Mouse (Mus musculus) MEL (cell line): ENCODE results near the gene Srarp. TPM values are rescaled to one million over a fixed set of nuclear protein-coding genes. Genes with fewer than 3 reads are reported as not detected.
A peak's percentile ranks its signal among the peaks of the same experiment; 100 is the strongest.

ENCODE experiments used
- DNase-seq: peaks from one replicate; pipeline ENCODE4 v3.0.0; 2011; ENCODE audit warnings: low read depth, low spot score
- H3K27ac ChIP-seq: 2 replicates; pipeline ENCODE4 v1.5.1; 2012; ENCODE audit warnings: low read depth, mild to moderate bottlenecking, control low read depth, low read length, moderate library complexity; ENCODE audit not compliant: control insufficient read depth
- H3K27me3 ChIP-seq, 2 experiments: fragments of 150-350 bp in 1 of 2; sonication (generic) in 1 of 2; 2 replicates each; pipeline ENCODE4 v1.6.1; 2012; ENCODE audit warnings: low read length in 2 of 2, mild to moderate bottlenecking in 2 of 2, improper control_type of control experiment in 1 of 2, moderate library complexity in 1 of 2; ENCODE audit not compliant: insufficient read depth in 2 of 2, control insufficient read depth in 1 of 2
- H3K36me3 ChIP-seq, 2 experiments: 2 replicates each; pipeline ENCODE4 v1.6.1; 2012 to 2014; ENCODE audit warnings: low read length in 2 of 2, improper control_type of control experiment in 1 of 2, inconsistent platforms in 1 of 2, mild to moderate bottlenecking in 1 of 2; ENCODE audit not compliant: insufficient read depth in 2 of 2, control insufficient read depth in 1 of 2
- H3K4me1 ChIP-seq, 2 experiments: fragments of 150-350 bp in 1 of 2; sonication (generic) in 1 of 2; 2 replicates each; pipeline ENCODE4 v1.6.1; 2012; ENCODE audit warnings: low read length in 2 of 2, improper control_type of control experiment in 1 of 2, mild to moderate bottlenecking in 1 of 2; ENCODE audit not compliant: insufficient read depth in 2 of 2, control insufficient read depth in 1 of 2
- H3K4me3 ChIP-seq, 2 experiments: fragments of 150-350 bp in 1 of 2; sonication (generic) in 1 of 2; 2 replicates each; pipeline ENCODE4 v1.5.1; 2012; ENCODE audit warnings: low read depth in 2 of 2, low read length in 2 of 2, mild to moderate bottlenecking in 2 of 2, moderate library complexity in 2 of 2, control low read depth in 1 of 2, improper control_type of control experiment in 1 of 2; ENCODE audit not compliant: control insufficient read depth in 1 of 2, insufficient read depth in 1 of 2
- H3K79me2 ChIP-seq: 2 replicates; pipeline ENCODE4 v1.6.1; 2012; ENCODE audit warnings: mild to moderate bottlenecking, low read length, moderate library complexity; ENCODE audit not compliant: control insufficient read depth, poor library complexity, insufficient read depth
- H3K9ac ChIP-seq: 2 replicates; pipeline ENCODE4 v1.6.1; 2012; ENCODE audit warnings: low read depth, mild to moderate bottlenecking, control low read depth, low read length, moderate library complexity; ENCODE audit not compliant: control insufficient read depth, poor library complexity, severe bottlenecking
- H3K9me3 ChIP-seq: fragments of 150-350 bp; sonication (generic); replicated peaks from 2 replicates; pipeline ENCODE4 v1.6.1; 2012; ENCODE audit warnings: mild to moderate bottlenecking, low read length, improper control_type of control experiment, moderate library complexity; ENCODE audit not compliant: insufficient read depth
- CHD2 ChIP-seq: IDR thresholded peaks from 2 replicates; pipeline ENCODE4 v1.6.1; 2011; ENCODE audit warnings: low read length, improper control_type of control experiment
- CTCF ChIP-seq, 3 experiments: IDR thresholded peaks in 2 of 3; conservative IDR thresholded peaks in 1 of 3; 2 replicates each; pipeline ENCODE4 v1.5.1; 2011 to 2012; ENCODE audit warnings: low read length in 3 of 3, low read depth in 2 of 3, mild to moderate bottlenecking in 2 of 3, improper control_type of control experiment in 1 of 3, inconsistent platforms in 1 of 3, mixed read lengths in 1 of 3, moderate library complexity in 1 of 3; ENCODE audit not compliant: control insufficient read depth in 1 of 3, insufficient read depth in 1 of 3, poor library complexity in 1 of 3, severe bottlenecking in 1 of 3
- EP300 ChIP-seq, 2 experiments: IDR thresholded peaks; 2 replicates each; pipeline ENCODE4 v1.6.1; 2011; ENCODE audit warnings: improper control_type of control experiment in 2 of 2, low read length in 2 of 2, low read depth in 1 of 2, mild to moderate bottlenecking in 1 of 2
- GABPA ChIP-seq: IDR thresholded peaks from 2 replicates; pipeline ENCODE4 v1.6.1; 2012; ENCODE audit warnings: low read depth, mild to moderate bottlenecking, inconsistent platforms, low read length, improper control_type of control experiment, moderate library complexity
- HCFC1 ChIP-seq: IDR thresholded peaks from 2 replicates; pipeline ENCODE4 v1.6.1; 2012; ENCODE audit warnings: low read depth, mild to moderate bottlenecking, inconsistent platforms, low read length, improper control_type of control experiment, moderate library complexity
- JUND ChIP-seq: IDR thresholded peaks from 2 replicates; pipeline ENCODE4 v1.6.1; 2011; ENCODE audit warnings: low read depth, mild to moderate bottlenecking, improper control_type of control experiment, low read length
- MAFK ChIP-seq: IDR thresholded peaks from 2 replicates; pipeline ENCODE4 v1.6.1; 2011; ENCODE audit warnings: low read depth, mild to moderate bottlenecking, low read length, improper control_type of control experiment, borderline replicate concordance
- MAX ChIP-seq: IDR thresholded peaks from 2 replicates; pipeline ENCODE4 v1.6.1; 2011; ENCODE audit warnings: low read length, improper control_type of control experiment
- MAZ ChIP-seq: IDR thresholded peaks from 2 replicates; pipeline ENCODE4 v1.6.1; 2012; ENCODE audit warnings: low read depth, mild to moderate bottlenecking, inconsistent platforms, low read length, improper control_type of control experiment
- MEF2A ChIP-seq: IDR thresholded peaks from 2 replicates; pipeline ENCODE4 v1.6.1; 2014; ENCODE audit warnings: low read depth, mild to moderate bottlenecking, inconsistent platforms, low read length, improper control_type of control experiment; ENCODE audit not compliant: poor library complexity, insufficient replicate concordance, severe bottlenecking; ENCODE audit errors: extremely low read depth
- MYC ChIP-seq: IDR thresholded peaks from 2 replicates; pipeline ENCODE4 v1.6.1; 2011; ENCODE audit warnings: low read depth, mild to moderate bottlenecking, low read length, improper control_type of control experiment, moderate library complexity
- NELFE ChIP-seq: IDR thresholded peaks from 2 replicates; pipeline ENCODE4 v1.6.1; 2011; ENCODE audit warnings: low read depth, low read length, improper control_type of control experiment
- RAD21 ChIP-seq: IDR thresholded peaks from 2 replicates; pipeline ENCODE4 v1.6.1; 2011; ENCODE audit warnings: mild to moderate bottlenecking, low read depth, low read length, improper control_type of control experiment
- RCOR1 ChIP-seq: IDR thresholded peaks from 2 replicates; pipeline ENCODE4 v1.6.1; 2012; ENCODE audit warnings: low read depth, mild to moderate bottlenecking, inconsistent platforms, low read length, improper control_type of control experiment
- SIN3A ChIP-seq: IDR thresholded peaks from 2 replicates; pipeline ENCODE4 v1.6.1; 2012; ENCODE audit warnings: low read length, improper control_type of control experiment, inconsistent platforms
- SMC3 ChIP-seq: IDR thresholded peaks from 2 replicates; pipeline ENCODE4 v1.6.1; 2011; ENCODE audit warnings: low read depth, low read length, improper control_type of control experiment
- USF1 ChIP-seq: IDR thresholded peaks from 2 replicates; pipeline ENCODE4 v1.6.1; 2014; ENCODE audit warnings: low read depth, mild to moderate bottlenecking, inconsistent platforms, low read length, improper control_type of control experiment, moderate library complexity
- USF2 ChIP-seq, 2 experiments: IDR thresholded peaks; 2 replicates each; pipeline ENCODE4 v1.6.1; 2011 to 2012; ENCODE audit warnings: improper control_type of control experiment in 2 of 2, low read length in 2 of 2, borderline replicate concordance in 1 of 2, inconsistent platforms in 1 of 2, low read depth in 1 of 2, mild to moderate bottlenecking in 1 of 2; ENCODE audit not compliant: insufficient read depth in 1 of 2
- ZC3H11A ChIP-seq: IDR thresholded peaks from 2 replicates; pipeline ENCODE4 v1.6.1; 2012; ENCODE audit warnings: low read depth, mild to moderate bottlenecking, inconsistent platforms, low read length, improper control_type of control experiment
- ZKSCAN1 ChIP-seq: IDR thresholded peaks from 2 replicates; pipeline ENCODE4 v1.6.1; 2012; ENCODE audit warnings: low read depth, mild to moderate bottlenecking, inconsistent platforms, low read length, improper control_type of control experiment, moderate library complexity
- ZNF384 ChIP-seq: IDR thresholded peaks from 2 replicates; pipeline ENCODE4 v1.6.1; 2012; ENCODE audit warnings: low read depth, mild to moderate bottlenecking, inconsistent platforms, low read length, improper control_type of control experiment
- polyA plus RNA-seq, 2 experiments: library from polyadenylated mRNA; stranded (reverse) in 1 of 2; unstranded in 1 of 2; fragments of >175 nt in 1 of 2; fragments of >200 nt in 1 of 2; gene quantifications; 2 replicates each; pipeline versions ENCODE4 v1.2.1 to v1.2.4; 2012; ENCODE audit warnings: low replicate concordance in 2 of 2, low read depth in 1 of 2; ENCODE audit not compliant: insufficient read length in 2 of 2, insufficient read depth in 1 of 2, missing spikeins in 1 of 2
- total RNA-seq: library from RNA; depleted of rRNA; stranded (reverse); fragments of 300-350 nt; gene quantifications from 2 replicates; pipeline ENCODE4 v1.2.3, GENCODE M21; 2012

The Srarp gene
- total and polyA plus RNA-seq, 3 experiments = not detected

- Histone ChIP-seq H3K9me3 (no peaks in the 10 kb centered on the region), H3K4me1 (no peaks in the 10 kb centered on the region), H3K79me2 (no peaks in the 10 kb centered on the region), H3K4me3 (no peak overlapping the region)
- no peak for DNase-seq
- no peak for TF ChIP-seq EP300 (IDR thresholded peaks at IDR 0.05; ENCODE audit: low read depth in 1 of 2, low read length in 2 of 2)
- TF ChIP-seq GABPA = no peak
- no peak for TF ChIP-seq HCFC1
- no peak for TF ChIP-seq USF1
- TF ChIP-seq NELFE = no peak
- no peak for TF ChIP-seq CHD2
- TF ChIP-seq RCOR1 = no peak
- TF ChIP-seq MAFK = no peak
- no peak for TF ChIP-seq RAD21
- TF ChIP-seq ZC3H11A = no peak
- no peak for TF ChIP-seq ZKSCAN1
- TF ChIP-seq MEF2A = no peak
- TF ChIP-seq MAX = no peak
- TF ChIP-seq USF2 (IDR thresholded peaks at IDR 0.05; ENCODE audit: borderline replicate concordance in 1 of 2, insufficient read depth in 1 of 2, low read depth in 1 of 2, low read length in 2 of 2) = no peak
- TF ChIP-seq, all 39 proteins: peak for 0
- H3K27me3 ChIP-seq = no peaks in the 10 kb centered on the region
- no peak overlapping the region for H3K9ac ChIP-seq
- no peak overlapping the region for H3K27ac ChIP-seq
- H3K36me3 ChIP-seq = no peaks in the 10 kb centered on the region
Observed at GRCm38 (mm10) chr4:141432666-141433065, 3.2 kb downstream of the Srarp start.

GRCm38 (mm10) chr4:141430997-141431396, 4.9 kb downstream of the Srarp start:
- 0 out of 2 replicates have a peak overlapping the region, but pooled peaks have one; percentile 42 for H3K9ac ChIP-seq
- no peaks in the 10 kb centered on the region for H3K9me3 ChIP-seq
- TF ChIP-seq MAZ (no peak), JUND (0 out of 2 replicates have a peak, but pooled peaks have one; percentile 37), SMC3 (peak; percentile 85), ZNF384 (0 out of 2 replicates have a peak, but pooled peaks have one; percentile 25), RAD21 (peak; percentile 94), MYC (no peak), ZC3H11A (peak; percentile 86), CTCF (IDR thresholded peaks at IDR 0.05 in 2 of 3, conservative IDR thresholded peaks at IDR 0.05 in 1 of 3; ENCODE audit: control insufficient read depth in 1 of 3, insufficient read depth in 1 of 3, low read depth in 2 of 3, low read length in 3 of 3, poor library complexity in 1 of 3, severe bottlenecking in 1 of 3) (peak; percentile 91 to 97 (median 92)), SIN3A (0 out of 2 replicates have a peak, but pooled peaks have one; percentile 20)
- no peaks in the 10 kb centered on the region for H3K27me3 ChIP-seq
- H3K27ac ChIP-seq = no peak overlapping the region
- H3K36me3 ChIP-seq = no peaks in the 10 kb centered on the region
- H3K4me1 ChIP-seq = no peaks in the 10 kb centered on the region
- H3K79me2 ChIP-seq = no peaks in the 10 kb centered on the region
- peak overlapping the region; percentile 37 to 52; a peak in 3 of 4 replicates for H3K4me3 ChIP-seq
- peak; percentile 76 for DNase-seq
